Mouse (Mus musculus) lung, postnatal 0 days (tissue): ENCODE results near the gene Ifi211.
"Not testable (repeated sequence)": the region's sequence is repeated elsewhere in the genome, so short reads cannot be mapped to it uniquely, and the experiment has no call there.

ENCODE experiments used
- CTCF ChIP-seq: IDR thresholded peaks from 2 replicates; pipeline ENCODE4 v1.5.1; 2016; ENCODE audit warnings: antibody characterized with exemption, mild to moderate bottlenecking
- EP300 ChIP-seq: IDR thresholded peaks from 2 replicates; pipeline ENCODE4 v1.6.1; 2016; ENCODE audit warnings: antibody characterized with exemption, mild to moderate bottlenecking, control low read depth

GRCm38 (mm10) chr1:173949044-173949443 is 36.2 kb upstream of the Ifi211 start:
- not testable (repeated sequence) for TF ChIP-seq CTCF, EP300
